Mouse (Mus musculus): ENCODE measurements around the gene Gm28372.

The Gm28372 gene

GRCm38 (mm10) chr2:130449794-130450433 lies 44.9 kb downstream of the Gm28372 start, which contains the start of gene Ptpra:
TSS of gene Ptpra (plus strand) at chr2:130450278.
- peak; percentile 95 for ATAC-seq (ENCODE audit: insufficient number of reproducible peaks, low FRiP score, low TSS enrichment)

GRCm38 (mm10) chr2:130450434-130450796 lies 45.4 kb downstream of the Gm28372 start:
- peak; percentile 80 for ATAC-seq (ENCODE audit: insufficient number of reproducible peaks, low FRiP score, low TSS enrichment)

- ATAC-seq (ENCODE audit: insufficient number of reproducible peaks, low FRiP score, low TSS enrichment) = no peak
These were observed 46.2 kb downstream of the Gm28372 start for GRCm38 (mm10) chr2:130451086-130451726.

- ATAC-seq (ENCODE audit: insufficient number of reproducible peaks, low FRiP score, low TSS enrichment) = no peak
These were observed 46.7 kb downstream of the Gm28372 start for GRCm38 (mm10) chr2:130451727-130452090.

- no peak for ATAC-seq (ENCODE audit: insufficient number of reproducible peaks, low FRiP score, low TSS enrichment)
These were observed 47.2 kb downstream of the Gm28372 start for GRCm38 (mm10) chr2:130452266-130452665.

GRCm38 (mm10) chr2:130453421-130453820 lies 48.4 kb downstream of the Gm28372 start:
- ATAC-seq (ENCODE audit: insufficient number of reproducible peaks, low FRiP score, low TSS enrichment) = no peak

- ATAC-seq (ENCODE audit: insufficient number of reproducible peaks, low FRiP score, low TSS enrichment) = peak; percentile 53; the same call in 1 of the 2 replicates
These were observed 49.8 kb downstream of the Gm28372 start for GRCm38 (mm10) chr2:130454748-130455370.
